Mouse (Mus musculus): Measurements from ENCODE around the gene Sp9.

DNA sequence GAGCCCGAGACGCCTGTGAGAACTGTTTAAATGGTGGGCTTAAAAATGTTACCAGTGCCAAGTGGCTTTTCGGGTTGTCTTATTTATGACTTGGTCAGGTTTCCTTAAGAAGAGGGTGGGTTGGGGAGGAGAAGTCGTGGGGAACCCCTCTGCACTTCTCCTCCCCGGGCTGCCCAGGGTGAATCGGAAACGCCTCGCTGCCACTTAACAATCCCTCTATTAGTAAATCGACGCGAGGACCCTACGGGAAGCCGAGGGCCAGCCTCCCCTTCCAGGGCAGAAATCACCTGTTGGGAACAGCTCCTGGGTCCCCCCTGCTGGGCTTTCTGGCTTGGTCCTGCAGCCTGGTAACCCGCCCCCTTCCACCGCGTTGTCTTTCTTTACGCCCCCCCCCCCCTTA lies 2.1 kb upstream of the Sp9 start:
- no peak for TF ChIP-seq CTCF (IDR thresholded peaks at IDR 0.05; ENCODE audit: borderline replicate concordance, insufficient read depth, low read length)
- TF ChIP-seq POLR2A (IDR thresholded peaks at IDR 0.05; ENCODE audit: low read depth, low read length): no peak
